ENCODE assay signal across 7 mouse cellular contexts in genomic region chr6:49367159-49368054, GRCm38 (mm10). TPM values are rescaled to one million over a fixed set of nuclear protein-coding genes. Genes with fewer than 3 reads are reported as not detected.
A peak's percentile ranks its signal among the peaks of the same experiment; 100 is the strongest.
DNase-seq lines count a peak whose midpoint lies in the region; ATAC-seq lines count a peak whose summit lies in the region.

TSS of gene Fam221a (plus strand) at chr6:49367739.

- intact Hi-C loops in left cerebral cortex, postnatal 25 days (cut with DNase I), result loop anchor here (2.0 kb wide), 1 partner anchor 49 kb away; the partner anchor contains the start of gene Ccdc126

- peak; percentile 98 for ATAC-seq in intestine, embryonic 15.5 days

- 4% methylated on average over 48 of the region's 49 CpGs for WGBS in intestine, embryonic 15.5 days
- 5% methylated on average over 46 of the region's 49 CpGs for WGBS in midbrain, embryonic 10.5 days

- H3K9ac ChIP-seq in intestine, embryonic 15.5 days, result peak within 1 kb of the TSS; percentile 63

- peak; percentile 90 to 95 for DNase-seq in adrenal gland, adult (ENCODE audit: inconsistent age in 2 of 2, low spot score in 1 of 2)
- DNase-seq in embryo, embryonic 10.5 days (ENCODE audit: low spot score), result peak; percentile 97
- peak; percentile 88 for DNase-seq in gastrocnemius, postnatal 25 days
- peak; percentile 47 to 70 for DNase-seq in left cerebral cortex, postnatal 25 days (ENCODE audit: low spot score in 2 of 2)
- DNase-seq in midbrain, embryonic 10.5 days (ENCODE audit: low spot score), result peak; percentile 95
- peak; percentile 64 for DNase-seq in right cerebral cortex, postnatal 4 days

- H3K4me2 ChIP-seq in intestine, embryonic 15.5 days (replicated peaks), result peak within 1 kb of the TSS; percentile 87

- no peaks in the 10 kb centered on the region for H3K27me3 ChIP-seq in intestine, embryonic 15.5 days (replicated peaks)
- H3K27me3 ChIP-seq in midbrain, embryonic 10.5 days (ENCODE audit: low read depth, poor library complexity, severe bottlenecking), result peaks cover 10% of the 10 kb centered on the region; the same call in 1 of the 2 replicates

- peaks cover 6% of the 10 kb centered on the region; the same call in 1 of the 2 replicates for H3K4me1 ChIP-seq in intestine, embryonic 15.5 days (replicated peaks)
- H3K4me1 ChIP-seq in midbrain, embryonic 10.5 days, result peaks cover 22% of the 10 kb centered on the region

- H3K9me3 ChIP-seq in intestine, embryonic 15.5 days, result no peaks in the 10 kb centered on the region
- no peaks in the 10 kb centered on the region for H3K9me3 ChIP-seq in midbrain, embryonic 10.5 days (replicated peaks)

- no peaks in the 10 kb centered on the region for H3K36me3 ChIP-seq in intestine, embryonic 15.5 days
- no peaks in the 10 kb centered on the region for H3K36me3 ChIP-seq in midbrain, embryonic 10.5 days

- H3K27ac ChIP-seq in intestine, embryonic 15.5 days, result peak within 1 kb of the TSS; percentile 84
- peak within 1 kb of the TSS; percentile 86 for H3K27ac ChIP-seq in midbrain, embryonic 10.5 days (replicated peaks)

- peak within 1 kb of the TSS; percentile 57 for H3K4me3 ChIP-seq in intestine, embryonic 15.5 days (replicated peaks)
- peak within 1 kb of the TSS; percentile 69 for H3K4me3 ChIP-seq in midbrain, embryonic 10.5 days

RNA-seq across cellular contexts. Expression of gene Fam221a, which starts in this region (rescaled TPM):
- total RNA-seq in gastrocnemius, postnatal 25 days (2021), result under 1 TPM; 0.24 to 0.87 TPM
- polyA plus RNA-seq in intestine, embryonic 15.5 days (2015; fragmentation: Nextera tagmentation; extraction: Ambion mirVana), result 4.7 and 6.6 TPM in 2 replicates
- total RNA-seq in left cerebral cortex, postnatal 25 days (2021), result 1 to 10 TPM in 1 of 2 experiments, under 1 TPM in 1; 0.85 to 1.6 TPM
- 5.8 and 6.1 TPM in 2 replicates for polyA plus RNA-seq in midbrain, embryonic 10.5 days (2016; fragmentation: Nextera tagmentation; extraction: Ambion mirVana)

Comparison
In these comparisons a context has a peak if more than half of its experiments do, and no peak if none do; other contexts are left out.
1. Peak in every context shown above with its lines: DNase-seq, ATAC-seq, H3K4me3 ChIP-seq and H3K27ac ChIP-seq.
2. Peak in DNase-seq in gastrocnemius, postnatal 25 days; RNA of the gene not detected or under 1 TPM.